Mouse (Mus musculus): ENCODE measurements at regions not wholly inside any gene's neighbourhood (a gene's known extent, or its start where the extent isn't known, plus 50 kb on each side); places are given as distances from the start of the nearest gene placed in this dataset.
"Not testable (repeated sequence)": the region's sequence is repeated elsewhere in the genome, so short reads cannot be mapped to it uniquely, and the experiment has no call there.

DNA sequence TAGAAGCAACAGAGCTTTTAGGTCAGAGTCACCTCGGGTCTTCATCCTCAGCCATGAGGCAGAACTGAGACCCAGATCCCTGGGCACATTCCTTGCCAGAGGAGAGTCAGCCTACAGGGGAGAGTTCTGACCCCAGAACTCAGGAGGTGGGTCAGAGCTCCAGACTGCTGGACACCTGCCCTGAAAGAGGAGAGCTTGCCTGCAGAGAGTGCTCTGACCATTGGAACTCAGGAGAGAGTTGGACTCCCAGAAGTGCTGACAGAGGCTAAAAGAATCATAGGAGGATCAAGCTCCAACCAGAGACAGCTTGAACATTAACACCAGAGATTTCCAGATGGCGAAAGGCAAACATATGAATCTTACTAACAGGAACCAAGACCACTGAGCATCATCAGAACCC is 211.4 kb downstream of the Akain1 start:
- H3K36me3 ChIP-seq (ENCODE audit: control insufficient read depth, insufficient read depth, low read length); H3K4me1 ChIP-seq (ENCODE audit: control insufficient read depth, insufficient read depth, low read length); H3K4me2 ChIP-seq (ENCODE audit: low read depth, low read length); H3K9ac ChIP-seq (ENCODE audit: low read depth, low read length); H3K4me3 ChIP-seq (ENCODE audit: low read depth, low read length); ATAC-seq (ENCODE audit: low read depth); DNase-seq (ENCODE audit: low spot score); H3K27ac ChIP-seq (replicated peaks; ENCODE audit: low read depth, low read length); H3K9me3 ChIP-seq (ENCODE audit: control insufficient read depth, low read length); H3K27me3 ChIP-seq (replicated peaks; ENCODE audit: control insufficient read depth, insufficient read depth, low read length): not testable (repeated sequence)
- 84% methylated on average over 2 of the region's 2 CpGs for WGBS

DNA sequence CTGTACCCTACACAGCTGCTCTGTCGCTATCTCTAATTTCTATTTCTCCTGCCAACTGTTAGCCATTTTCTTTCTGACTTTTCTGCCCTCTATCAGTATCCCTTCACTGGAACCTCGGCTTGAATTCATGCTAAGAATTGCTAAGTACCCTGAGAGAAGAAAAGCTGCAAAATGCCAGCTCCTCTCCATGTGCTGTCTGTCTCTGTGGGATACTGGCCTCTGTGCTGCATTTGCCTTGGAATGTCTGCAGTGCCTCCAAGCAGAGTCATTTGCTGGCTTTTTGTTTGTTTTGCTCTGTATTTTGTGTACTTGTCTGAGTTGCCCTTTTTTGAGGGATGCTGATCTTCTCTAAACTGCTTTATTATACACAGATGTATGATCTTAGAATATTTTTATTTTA is 215.5 kb downstream of the Akain1 start:
- no peak for DNase-seq (ENCODE audit: low spot score)
- no peak overlapping the region for H3K4me2 ChIP-seq (ENCODE audit: low read depth, low read length)
- no peaks in the 10 kb centered on the region for H3K36me3 ChIP-seq (ENCODE audit: control insufficient read depth, insufficient read depth, low read length)
- H3K9ac ChIP-seq (ENCODE audit: low read depth, low read length): no peak overlapping the region
- no peaks in the 10 kb centered on the region for H3K9me3 ChIP-seq (ENCODE audit: control insufficient read depth, low read length)
- no peak overlapping the region for H3K4me3 ChIP-seq (ENCODE audit: low read depth, low read length)
- no peaks in the 10 kb centered on the region for H3K27me3 ChIP-seq (replicated peaks; ENCODE audit: control insufficient read depth, insufficient read depth, low read length)
- no peak overlapping the region for H3K27ac ChIP-seq (replicated peaks; ENCODE audit: low read depth, low read length)
- no peaks in the 10 kb centered on the region for H3K4me1 ChIP-seq (ENCODE audit: control insufficient read depth, insufficient read depth, low read length)
- WGBS: 52% methylated on average over 2 of the region's 2 CpGs
- ATAC-seq (ENCODE audit: low read depth): no peak

DNA sequence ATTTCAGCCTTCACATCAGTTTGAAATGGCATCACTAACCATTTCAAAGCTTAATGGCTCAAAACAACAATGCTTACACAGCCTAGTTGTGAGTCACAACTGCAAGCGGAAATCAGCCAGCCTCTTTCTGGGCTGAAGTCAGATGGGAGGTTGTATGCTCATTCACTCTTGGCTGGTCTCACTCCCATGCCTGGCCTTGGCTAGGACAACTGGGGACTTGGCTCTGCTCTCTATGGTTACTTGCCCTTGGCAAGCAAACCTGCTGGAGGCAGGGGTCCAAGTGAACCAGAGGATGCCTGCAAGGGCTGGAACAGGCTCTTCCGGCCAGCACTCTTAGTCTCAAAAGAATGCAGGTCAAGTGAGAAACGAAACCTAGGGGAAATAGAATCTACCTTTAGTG is 233.4 kb downstream of the Akain1 start:
- H3K27me3 ChIP-seq (replicated peaks; ENCODE audit: control insufficient read depth, insufficient read depth, low read length): no peaks in the 10 kb centered on the region
- H3K9me3 ChIP-seq (ENCODE audit: control insufficient read depth, low read length): no peaks in the 10 kb centered on the region
- H3K27ac ChIP-seq (replicated peaks; ENCODE audit: low read depth, low read length): no peak overlapping the region
- H3K4me3 ChIP-seq (ENCODE audit: low read depth, low read length): no peak overlapping the region
- ATAC-seq (ENCODE audit: low read depth) (no peak), DNase-seq (ENCODE audit: low spot score) (no peak)
- H3K4me2 ChIP-seq (ENCODE audit: low read depth, low read length): no peak overlapping the region
- no peaks in the 10 kb centered on the region for H3K36me3 ChIP-seq (ENCODE audit: control insufficient read depth, insufficient read depth, low read length)
- H3K4me1 ChIP-seq (ENCODE audit: control insufficient read depth, insufficient read depth, low read length): no peaks in the 10 kb centered on the region
- H3K9ac ChIP-seq (ENCODE audit: low read depth, low read length): no peak overlapping the region
- WGBS: 85% methylated on average over 3 of the region's 3 CpGs

DNA sequence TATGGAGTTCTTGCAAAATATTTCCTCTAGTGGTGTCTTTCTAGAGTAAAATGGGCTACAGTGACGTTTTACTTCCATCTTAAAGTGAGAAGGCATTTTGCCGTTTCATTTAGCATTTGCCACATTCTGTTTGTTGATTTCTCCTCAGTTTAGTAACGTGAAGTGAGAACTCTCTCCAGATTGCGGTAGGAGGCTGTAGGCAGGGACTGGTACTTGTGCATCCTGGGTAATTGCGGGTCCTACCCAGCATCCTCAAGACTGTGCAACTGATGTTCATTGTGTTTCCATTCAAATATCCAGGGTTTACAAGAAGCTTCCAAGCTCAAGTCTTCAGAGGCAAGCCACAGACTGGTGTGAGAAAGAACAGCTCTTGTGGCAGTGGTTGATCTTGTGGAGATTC is 244.0 kb downstream of the Akain1 start:
- H3K9me3 ChIP-seq (ENCODE audit: control insufficient read depth, low read length): no peaks in the 10 kb centered on the region
- no peaks in the 10 kb centered on the region for H3K4me1 ChIP-seq (ENCODE audit: control insufficient read depth, insufficient read depth, low read length)
- H3K36me3 ChIP-seq (ENCODE audit: control insufficient read depth, insufficient read depth, low read length): no peaks in the 10 kb centered on the region
- H3K4me2 ChIP-seq (ENCODE audit: low read depth, low read length): no peak overlapping the region
- no peak overlapping the region for H3K27ac ChIP-seq (replicated peaks; ENCODE audit: low read depth, low read length)
- WGBS: 85% methylated on average over 5 of the region's 5 CpGs
- H3K27me3 ChIP-seq (replicated peaks; ENCODE audit: control insufficient read depth, insufficient read depth, low read length): no peaks in the 10 kb centered on the region
- ATAC-seq (ENCODE audit: low read depth): no peak
- no peak for DNase-seq (ENCODE audit: low spot score)
- no peak overlapping the region for H3K9ac ChIP-seq (ENCODE audit: low read depth, low read length)
- no peak overlapping the region for H3K4me3 ChIP-seq (ENCODE audit: low read depth, low read length)

DNA sequence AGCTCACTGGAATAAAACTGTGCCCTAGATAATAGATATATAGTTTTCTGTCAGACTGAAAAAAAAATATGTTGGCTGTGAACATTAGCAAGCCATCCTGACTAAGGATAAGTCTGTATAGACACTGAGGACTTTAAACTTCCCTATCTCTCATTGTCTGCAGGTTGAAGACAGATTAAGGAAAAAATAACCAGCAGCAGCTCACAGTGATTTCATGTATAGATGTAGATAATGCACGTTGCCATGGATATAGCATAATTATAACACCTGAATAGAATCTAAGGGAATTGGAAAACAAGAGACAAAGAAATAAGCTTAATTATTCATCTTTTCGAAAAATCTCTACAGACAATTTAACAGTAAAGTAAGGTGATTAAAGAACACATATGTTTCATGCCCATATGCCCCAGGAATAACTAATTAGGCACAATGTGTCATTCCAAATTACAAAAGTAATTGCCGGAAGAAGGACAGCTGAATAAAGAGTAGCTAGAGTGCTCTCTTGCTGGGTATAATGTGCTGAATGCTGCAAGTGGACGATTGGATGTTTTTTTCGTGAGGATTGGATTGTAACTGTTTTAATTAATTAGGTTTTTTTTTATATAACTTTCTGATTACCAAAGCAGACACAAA is 246.6 kb downstream of the Akain1 start:
- DNase-seq (ENCODE audit: low spot score) (no peak), ATAC-seq (ENCODE audit: low read depth) (no peak)
- Histone ChIP-seq H3K4me1 (ENCODE audit: control insufficient read depth, insufficient read depth, low read length) (no peaks in the 10 kb centered on the region), H3K27ac (replicated peaks; ENCODE audit: low read depth, low read length) (no peak overlapping the region), H3K9ac (ENCODE audit: low read depth, low read length) (no peak overlapping the region), H3K9me3 (ENCODE audit: control insufficient read depth, low read length) (no peaks in the 10 kb centered on the region), H3K27me3 (replicated peaks; ENCODE audit: control insufficient read depth, insufficient read depth, low read length) (no peaks in the 10 kb centered on the region), H3K4me3 (ENCODE audit: low read depth, low read length) (no peak overlapping the region), H3K4me2 (ENCODE audit: low read depth, low read length) (no peak overlapping the region), H3K36me3 (ENCODE audit: control insufficient read depth, insufficient read depth, low read length) (no peaks in the 10 kb centered on the region)
- 70% methylated on average over 5 of the region's 5 CpGs for WGBS

DNA sequence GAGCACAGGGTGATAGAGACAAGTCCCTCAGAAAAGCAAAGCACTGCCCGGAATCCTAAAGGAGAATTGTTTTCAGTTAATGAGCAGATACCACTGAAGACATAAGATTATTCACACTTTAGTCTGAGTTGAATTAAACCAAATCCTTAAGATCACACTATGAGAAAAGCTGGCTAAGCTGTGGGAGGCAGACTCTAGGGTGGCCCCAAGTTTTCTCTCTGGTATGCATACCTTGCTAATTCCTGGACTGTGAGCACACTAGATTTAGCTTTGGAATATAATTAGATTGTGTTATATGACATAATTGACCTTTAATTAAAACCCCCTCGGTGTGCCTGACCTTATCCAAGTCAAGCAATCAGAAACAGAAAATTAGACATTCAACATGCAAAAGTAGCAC is 247.3 kb downstream of the Akain1 start:
- H3K9ac ChIP-seq (ENCODE audit: low read depth, low read length): no peak overlapping the region
- WGBS: 59% methylated on average over 2 of the region's 2 CpGs
- H3K36me3 ChIP-seq (ENCODE audit: control insufficient read depth, insufficient read depth, low read length): no peaks in the 10 kb centered on the region

DNA sequence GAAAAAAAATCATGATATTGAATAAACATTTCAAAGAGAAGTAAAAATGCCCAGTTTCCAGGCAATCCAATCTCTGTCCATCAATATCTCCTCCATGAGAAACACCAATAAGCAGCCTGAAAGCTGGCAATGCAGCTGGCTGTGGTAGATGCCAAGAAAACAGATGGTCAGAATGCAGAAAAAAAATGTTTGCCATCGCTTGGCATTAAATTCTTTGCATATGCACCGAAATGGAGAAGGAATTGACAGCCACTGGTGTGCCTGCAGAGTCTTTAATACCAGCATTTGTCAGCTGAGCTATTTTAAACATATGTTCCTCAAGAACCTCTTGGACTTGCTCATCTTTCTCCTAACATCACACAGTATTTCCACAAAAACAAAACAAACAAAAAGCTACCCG is 256.2 kb downstream of the Akain1 start:
- no peak overlapping the region for H3K27ac ChIP-seq (replicated peaks; ENCODE audit: low read depth, low read length)
- no peak overlapping the region for H3K4me3 ChIP-seq (ENCODE audit: low read depth, low read length)
- H3K27me3 ChIP-seq (replicated peaks; ENCODE audit: control insufficient read depth, insufficient read depth, low read length): no peaks in the 10 kb centered on the region
- H3K9ac ChIP-seq (ENCODE audit: low read depth, low read length): no peak overlapping the region
- no peaks in the 10 kb centered on the region for H3K36me3 ChIP-seq (ENCODE audit: control insufficient read depth, insufficient read depth, low read length)
- H3K9me3 ChIP-seq (ENCODE audit: control insufficient read depth, low read length): no peaks in the 10 kb centered on the region
- DNase-seq (ENCODE audit: low spot score): no peak
- 71% methylated on average over 3 of the region's 3 CpGs for WGBS
- H3K4me1 ChIP-seq (ENCODE audit: control insufficient read depth, insufficient read depth, low read length): no peaks in the 10 kb centered on the region
- no peak for ATAC-seq (ENCODE audit: low read depth)
- no peak overlapping the region for H3K4me2 ChIP-seq (ENCODE audit: low read depth, low read length)

More for the DNA sequence above, 247.3 kb downstream of the Akain1 start:
- DNase-seq (ENCODE audit: low spot score) (no peak), ATAC-seq (ENCODE audit: low read depth) (no peak)
- no peak overlapping the region for H3K27ac ChIP-seq (replicated peaks; ENCODE audit: low read depth, low read length)
- no peaks in the 10 kb centered on the region for H3K9me3 ChIP-seq (ENCODE audit: control insufficient read depth, low read length)
- H3K4me2 ChIP-seq (ENCODE audit: low read depth, low read length): no peak overlapping the region
- no peaks in the 10 kb centered on the region for H3K27me3 ChIP-seq (replicated peaks; ENCODE audit: control insufficient read depth, insufficient read depth, low read length)
- no peaks in the 10 kb centered on the region for H3K4me1 ChIP-seq (ENCODE audit: control insufficient read depth, insufficient read depth, low read length)
- no peak overlapping the region for H3K4me3 ChIP-seq (ENCODE audit: low read depth, low read length)

DNA sequence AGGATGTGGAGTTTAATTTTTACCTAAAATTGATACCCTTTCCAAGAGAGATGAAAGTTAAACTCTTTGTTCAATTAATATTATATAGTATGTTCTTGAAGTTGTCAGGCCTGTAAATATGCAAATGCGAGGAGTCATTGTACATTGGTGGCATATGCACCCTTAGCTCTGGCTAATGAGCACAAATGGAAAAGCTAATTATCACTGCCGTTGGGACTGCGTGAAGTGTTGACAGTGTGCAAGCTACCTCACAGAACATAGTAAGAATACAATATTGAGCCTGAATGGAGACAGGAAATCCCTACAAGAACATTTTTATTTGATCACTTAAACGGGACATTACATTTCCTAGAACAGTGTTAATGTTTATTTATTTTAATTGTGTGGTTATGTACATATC is 241.5 kb upstream of the Dlgap1 start:
- DNase-seq (ENCODE audit: low spot score) (no peak), ATAC-seq (ENCODE audit: low read depth) (no peak)
- H3K27me3 ChIP-seq (replicated peaks; ENCODE audit: control insufficient read depth, insufficient read depth, low read length): no peaks in the 10 kb centered on the region
- no peak overlapping the region for H3K4me3 ChIP-seq (ENCODE audit: low read depth, low read length)
- H3K4me1 ChIP-seq (ENCODE audit: control insufficient read depth, insufficient read depth, low read length): no peaks in the 10 kb centered on the region
- H3K9me3 ChIP-seq (ENCODE audit: control insufficient read depth, low read length): no peaks in the 10 kb centered on the region
- no peaks in the 10 kb centered on the region for H3K36me3 ChIP-seq (ENCODE audit: control insufficient read depth, insufficient read depth, low read length)
- 88% methylated on average over 4 of the region's 4 CpGs for WGBS
- H3K4me2 ChIP-seq (ENCODE audit: low read depth, low read length): no peak overlapping the region
- no peak overlapping the region for H3K27ac ChIP-seq (replicated peaks; ENCODE audit: low read depth, low read length)
- no peak overlapping the region for H3K9ac ChIP-seq (ENCODE audit: low read depth, low read length)

DNA sequence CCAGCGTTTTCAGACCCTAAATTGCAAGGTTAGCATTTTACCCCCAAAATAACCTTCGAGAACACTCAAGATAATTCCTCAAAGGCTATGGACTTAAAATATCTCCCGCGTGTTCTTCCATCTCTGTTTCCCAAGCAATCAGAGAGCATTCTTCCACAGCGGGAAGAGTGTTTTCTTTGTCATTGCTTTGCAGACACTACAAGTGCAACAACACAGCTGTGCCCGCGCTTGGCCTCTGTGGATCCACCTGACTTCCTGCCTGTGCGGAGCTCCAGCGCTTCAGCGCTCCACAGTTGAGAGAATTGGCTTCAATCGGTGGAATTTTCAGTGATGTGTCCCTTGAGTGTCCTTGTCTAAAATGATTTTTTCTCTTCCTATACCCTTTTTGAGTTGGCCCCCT is 235.9 kb upstream of the Dlgap1 start:
- no peaks in the 10 kb centered on the region for H3K9me3 ChIP-seq (ENCODE audit: control insufficient read depth, low read length)
- H3K4me3 ChIP-seq (ENCODE audit: low read depth, low read length): no peak overlapping the region
- H3K27me3 ChIP-seq (replicated peaks; ENCODE audit: control insufficient read depth, insufficient read depth, low read length): no peaks in the 10 kb centered on the region
- H3K4me2 ChIP-seq (ENCODE audit: low read depth, low read length): no peak overlapping the region
- ATAC-seq (ENCODE audit: low read depth): no peak
- no peak overlapping the region for H3K9ac ChIP-seq (ENCODE audit: low read depth, low read length)
- H3K4me1 ChIP-seq (ENCODE audit: control insufficient read depth, insufficient read depth, low read length): no peaks in the 10 kb centered on the region
- 87% methylated on average over 11 of the region's 11 CpGs for WGBS
- no peak for DNase-seq (ENCODE audit: low spot score)
- no peaks in the 10 kb centered on the region for H3K36me3 ChIP-seq (ENCODE audit: control insufficient read depth, insufficient read depth, low read length)
- H3K27ac ChIP-seq (replicated peaks; ENCODE audit: low read depth, low read length): no peak overlapping the region
